Mouse (Mus musculus) liver, embryonic 13.5 days (tissue): ENCODE measurements at regions not wholly inside any gene's neighbourhood (a gene's known extent, or its start where the extent isn't known, plus 50 kb on each side); places are given as distances from the start of the nearest gene placed in this dataset.

Experiments
- ATAC-seq: fragments of 200-750 bp; cut with Nextera tagmentation; 2 replicates; pipeline ENCODE4 v1.8.0; 2017; ENCODE audit warnings: low read depth, mild to moderate bottlenecking, moderate number of reproducible peaks, moderate library complexity
- DNase-seq: peaks from one replicate; pipeline ENCODE4 v3.0.0; 2022
- H3K27ac ChIP-seq: fragments of 300-500 bp; sonication (generic); 2 replicates; pipeline ENCODE4 v1.5.1; 2015; ENCODE audit warnings: moderate library complexity, mild to moderate bottlenecking, inconsistent platforms
- H3K27me3 ChIP-seq: fragments of 300-500 bp; sonication (generic); 2 replicates; pipeline ENCODE4 v1.6.1; 2015; ENCODE audit warnings: mild to moderate bottlenecking, inconsistent platforms
- H3K36me3 ChIP-seq: fragments of 300-500 bp; sonication (generic); 2 replicates; pipeline ENCODE4 v1.6.1; 2015; ENCODE audit warnings: mild to moderate bottlenecking, inconsistent platforms
- H3K4me1 ChIP-seq: fragments of 300-500 bp; sonication (generic); replicated peaks from 2 replicates; pipeline ENCODE4 v1.6.1; 2015; ENCODE audit warnings: inconsistent platforms
- H3K4me2 ChIP-seq: fragments of 300-500 bp; sonication (generic); 2 replicates; pipeline ENCODE4 v1.6.1; 2015; ENCODE audit warnings: inconsistent platforms, mild to moderate bottlenecking, moderate library complexity
- H3K4me3 ChIP-seq: fragments of 300-500 bp; sonication (generic); replicated peaks from 2 replicates; pipeline ENCODE4 v1.5.1; 2015; ENCODE audit warnings: mild to moderate bottlenecking, inconsistent platforms
- H3K9ac ChIP-seq: fragments of 300-500 bp; sonication (generic); 2 replicates; pipeline ENCODE4 v1.6.1; 2015; ENCODE audit warnings: mild to moderate bottlenecking, inconsistent platforms
- H3K9me3 ChIP-seq: fragments of 300-500 bp; sonication (generic); replicated peaks from 2 replicates; pipeline ENCODE4 v1.6.1; 2016; ENCODE audit warnings: inconsistent platforms
- WGBS: fragments of 180-500 bp; shearing (Covaris S2); methylation state at CpG from one replicate; pipeline ENCODE4 v1.1.7; 2015; ENCODE audit not compliant: insufficient replicate concordance; 5-methylcytosine and 5-hydroxymethylcytosine counted together

DNA sequence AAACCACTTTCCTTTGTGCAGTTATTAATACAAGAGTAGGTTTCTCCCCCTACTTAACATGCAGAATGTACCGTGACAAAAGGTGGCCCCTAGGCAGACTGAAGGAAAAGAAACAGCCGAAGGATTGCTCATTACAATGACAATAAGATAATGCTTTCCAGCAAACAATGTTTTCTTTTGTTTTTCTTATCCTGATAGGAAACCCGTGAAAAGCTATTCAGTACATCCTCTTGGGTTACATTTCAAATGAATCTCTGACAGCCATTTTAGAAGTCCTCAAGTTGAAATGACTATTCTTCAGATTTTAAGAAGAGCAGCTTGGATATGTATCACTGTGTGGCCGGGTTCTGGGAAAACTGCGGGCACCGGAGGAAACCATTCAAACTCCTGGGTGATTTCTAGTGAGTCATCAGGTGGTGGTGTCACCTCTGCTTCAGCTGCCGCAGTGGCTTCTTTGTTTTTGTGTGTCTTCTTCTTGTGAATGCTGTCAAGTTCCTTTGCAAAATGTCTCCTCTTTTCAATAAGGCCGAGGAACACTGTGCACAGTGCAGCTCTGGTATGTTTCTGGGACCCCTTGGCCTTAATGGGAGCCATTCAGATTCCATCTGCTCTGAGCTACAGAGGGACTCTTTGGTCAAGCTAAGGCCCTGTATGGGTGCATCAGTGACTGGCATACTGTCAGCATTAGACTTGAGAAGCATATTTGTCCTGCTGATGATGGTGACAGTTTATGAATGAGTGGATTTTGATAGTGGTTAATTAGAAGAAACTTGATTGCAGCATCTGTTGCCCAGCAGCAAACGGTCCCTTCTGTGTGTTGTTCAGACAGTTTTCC lies 393.1 kb downstream of the Rnd3 start:
- Histone ChIP-seq H3K27me3 (no peaks in the 10 kb centered on the region), H3K9me3 (no peaks in the 10 kb centered on the region), H3K4me2 (no peak overlapping the region), H3K4me1 (no peaks in the 10 kb centered on the region; the same call in 1 of the 2 replicates), H3K9ac (no peak overlapping the region), H3K4me3 (no peak overlapping the region), H3K27ac (no peak overlapping the region), H3K36me3 (no peaks in the 10 kb centered on the region)
- 59% methylated on average over 9 of the region's 9 CpGs for WGBS
- no peak for ATAC-seq
- no peak for DNase-seq

DNA sequence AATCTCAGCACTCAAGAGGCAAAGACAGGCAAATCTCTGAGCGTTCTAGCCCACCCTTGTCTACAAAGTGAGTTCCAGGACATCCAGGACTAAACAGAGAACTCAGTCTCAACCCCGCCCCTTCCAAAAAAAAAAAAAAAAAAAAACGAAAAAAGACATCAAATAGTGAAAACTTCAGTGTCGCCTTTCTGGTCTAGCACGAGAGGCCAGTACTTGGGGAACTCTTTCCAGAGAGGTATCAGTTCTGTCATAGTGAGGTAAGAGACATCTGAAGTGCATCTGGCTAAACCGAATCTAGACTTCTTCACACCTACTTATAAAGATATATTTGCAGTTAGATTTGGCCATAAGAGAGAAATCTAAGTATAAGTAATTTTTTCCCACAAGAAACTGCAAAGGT lies 393.8 kb downstream of the Rnd3 start:
- no peak overlapping the region for H3K4me2 ChIP-seq
- no peak for DNase-seq
- no peak overlapping the region for H3K27ac ChIP-seq
- H3K4me1 ChIP-seq = no peaks in the 10 kb centered on the region; the same call in 1 of the 2 replicates
- no peak for ATAC-seq
- no peak overlapping the region for H3K9ac ChIP-seq
- 57% methylated on average over 6 of the region's 6 CpGs for WGBS
- H3K9me3 ChIP-seq = no peaks in the 10 kb centered on the region
- no peaks in the 10 kb centered on the region for H3K36me3 ChIP-seq
- no peaks in the 10 kb centered on the region for H3K27me3 ChIP-seq
- H3K4me3 ChIP-seq = no peak overlapping the region

DNA sequence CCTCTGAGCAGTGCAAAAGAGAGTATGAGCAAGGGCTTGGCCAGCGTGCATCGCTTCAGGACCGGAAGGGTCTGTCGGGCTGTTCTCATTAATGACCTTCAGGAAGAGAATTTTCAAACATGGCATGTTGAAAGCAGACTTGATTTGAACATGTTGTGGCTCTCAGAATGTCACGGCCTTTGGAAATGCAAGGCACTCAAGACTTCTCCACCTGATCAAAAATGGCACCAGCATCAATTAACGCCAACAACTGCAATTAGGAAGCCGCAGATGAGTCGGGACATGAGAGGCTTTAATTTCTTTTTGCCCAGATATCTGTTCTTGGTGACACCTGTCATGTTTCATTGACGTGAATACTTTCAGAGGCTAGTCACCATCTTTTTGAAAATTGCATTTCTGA lies 396.5 kb downstream of the Rnd3 start:
- no peaks in the 10 kb centered on the region for H3K9me3 ChIP-seq
- H3K27ac ChIP-seq = no peak overlapping the region
- no peaks in the 10 kb centered on the region for H3K4me1 ChIP-seq
- no peak overlapping the region for H3K4me2 ChIP-seq
- H3K9ac ChIP-seq = no peak overlapping the region
- no peak overlapping the region for H3K4me3 ChIP-seq
- no peaks in the 10 kb centered on the region for H3K27me3 ChIP-seq
- WGBS = 72% methylated on average over 9 of the region's 9 CpGs
- H3K36me3 ChIP-seq = no peaks in the 10 kb centered on the region
- DNase-seq (no peak), ATAC-seq (no peak)

DNA sequence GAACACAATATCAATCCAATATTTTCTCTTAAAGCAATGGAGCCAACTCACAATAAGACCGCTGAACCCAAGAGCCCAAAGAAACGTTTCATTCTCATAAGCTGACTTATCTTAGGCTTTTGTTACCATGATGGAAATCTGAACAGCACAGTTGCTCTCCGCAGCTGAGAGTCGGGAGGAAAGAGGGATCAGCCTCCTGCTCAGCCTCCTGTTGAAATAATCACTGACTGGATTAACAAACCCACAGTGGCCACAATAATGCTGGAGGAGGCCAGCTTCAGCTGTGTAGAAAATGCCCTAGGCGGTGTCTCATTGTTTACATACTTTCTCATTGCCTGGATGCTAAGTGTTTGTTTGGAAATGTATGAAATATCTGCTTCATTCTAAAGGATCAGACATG lies 398.1 kb downstream of the Rnd3 start:
- ATAC-seq (no peak), DNase-seq (no peak)
- no peaks in the 10 kb centered on the region for H3K4me1 ChIP-seq
- H3K9ac ChIP-seq = no peak overlapping the region
- no peaks in the 10 kb centered on the region for H3K9me3 ChIP-seq
- H3K36me3 ChIP-seq = no peaks in the 10 kb centered on the region
- no peak overlapping the region for H3K4me3 ChIP-seq
- no peak overlapping the region for H3K4me2 ChIP-seq
- no peak overlapping the region for H3K27ac ChIP-seq
- no peaks in the 10 kb centered on the region for H3K27me3 ChIP-seq
- WGBS = 66% methylated on average over 5 of the region's 5 CpGs

DNA sequence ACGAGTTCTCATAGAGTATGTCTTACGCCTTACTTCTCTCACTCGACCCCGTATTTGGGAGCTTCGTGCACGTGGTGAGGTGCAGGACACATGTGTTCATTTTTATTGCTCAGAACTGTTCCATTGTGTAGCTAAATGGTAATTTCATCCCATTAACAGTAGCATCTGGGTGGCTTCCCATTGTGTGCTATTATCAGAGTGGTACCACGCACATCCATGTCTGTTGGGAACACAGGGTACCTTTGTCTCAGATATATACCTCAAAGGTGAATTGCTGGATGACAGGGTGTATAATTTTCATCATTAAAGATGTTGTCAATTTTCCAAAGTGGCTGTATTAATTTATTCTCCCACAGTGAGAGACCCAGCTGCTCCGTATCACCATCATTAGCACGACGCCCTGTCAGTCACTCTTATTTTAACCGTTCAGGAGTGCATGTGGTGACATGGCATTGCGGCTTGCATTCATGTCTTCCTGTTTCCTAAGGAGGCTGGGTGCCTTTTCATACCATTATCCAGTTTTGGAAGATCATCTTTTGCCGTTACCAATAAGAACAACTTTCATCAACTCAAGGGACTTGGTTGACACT lies 404.2 kb downstream of the Rnd3 start:
- Histone ChIP-seq H3K9me3 (no peaks in the 10 kb centered on the region), H3K9ac (no peak overlapping the region), H3K4me2 (no peak overlapping the region), H3K27me3 (no peaks in the 10 kb centered on the region), H3K4me3 (no peak overlapping the region), H3K27ac (no peak overlapping the region), H3K4me1 (no peaks in the 10 kb centered on the region), H3K36me3 (no peaks in the 10 kb centered on the region)
- ATAC-seq (no peak), DNase-seq (no peak)
- WGBS = 80% methylated on average over 13 of the region's 13 CpGs

DNA sequence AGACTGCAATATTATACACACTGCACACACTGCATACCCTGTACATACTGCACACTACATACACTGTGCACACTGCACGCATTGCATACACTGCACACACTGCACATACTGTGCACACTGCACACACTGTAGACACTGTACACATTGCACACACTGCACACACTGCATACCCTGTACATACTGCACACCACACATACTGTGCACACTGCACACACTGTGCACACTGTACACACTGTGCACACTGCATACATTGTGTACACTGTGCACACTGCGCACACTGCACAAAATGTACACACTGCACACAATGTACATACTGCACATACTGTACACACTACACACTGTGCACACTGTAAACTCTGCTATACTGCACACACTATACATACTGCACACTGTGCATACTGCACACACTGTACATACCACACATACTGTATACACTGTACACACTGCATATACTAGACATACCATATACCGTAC lies 405.1 kb downstream of the Rnd3 start:
- peak; percentile 43; the same call in 1 of the 2 replicates for ATAC-seq
- no peak overlapping the region for H3K4me2 ChIP-seq
- H3K27ac ChIP-seq = no peak overlapping the region
- H3K27me3 ChIP-seq = no peaks in the 10 kb centered on the region
- WGBS = 84% methylated on average over 3 of the region's 3 CpGs
- no peaks in the 10 kb centered on the region for H3K9me3 ChIP-seq
- no peak overlapping the region for H3K9ac ChIP-seq
- no peaks in the 10 kb centered on the region for H3K4me1 ChIP-seq
- DNase-seq = no peak
- no peak overlapping the region for H3K4me3 ChIP-seq
- no peaks in the 10 kb centered on the region for H3K36me3 ChIP-seq

DNA sequence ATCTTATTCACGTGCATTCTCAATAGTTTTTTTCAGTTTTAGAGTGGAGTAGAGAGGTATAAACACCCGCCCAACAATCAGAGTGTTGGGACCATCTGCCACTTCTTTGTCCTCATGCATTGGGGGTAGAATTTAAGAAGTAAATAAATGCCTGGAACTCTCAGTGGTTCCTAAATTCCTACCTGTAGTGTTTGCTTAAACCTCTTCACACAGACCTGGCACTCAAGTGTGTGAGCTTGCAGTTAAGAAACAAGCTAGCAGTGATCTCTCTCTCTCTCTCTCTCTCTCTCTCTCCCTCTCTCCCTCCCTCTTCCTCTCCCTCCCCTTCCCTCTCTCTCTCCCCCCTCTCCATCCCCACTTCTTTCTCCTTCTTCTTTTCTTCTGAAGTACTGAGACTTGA lies 406.5 kb downstream of the Rnd3 start:
- Histone ChIP-seq H3K36me3 (no peaks in the 10 kb centered on the region), H3K9ac (no peak overlapping the region), H3K4me1 (no peaks in the 10 kb centered on the region), H3K4me3 (no peak overlapping the region), H3K27ac (no peak overlapping the region), H3K9me3 (no peaks in the 10 kb centered on the region), H3K4me2 (no peak overlapping the region), H3K27me3 (no peaks in the 10 kb centered on the region)
- no peak for ATAC-seq
- no peak for DNase-seq
- 43% methylated on average over 2 of the region's 2 CpGs for WGBS

DNA sequence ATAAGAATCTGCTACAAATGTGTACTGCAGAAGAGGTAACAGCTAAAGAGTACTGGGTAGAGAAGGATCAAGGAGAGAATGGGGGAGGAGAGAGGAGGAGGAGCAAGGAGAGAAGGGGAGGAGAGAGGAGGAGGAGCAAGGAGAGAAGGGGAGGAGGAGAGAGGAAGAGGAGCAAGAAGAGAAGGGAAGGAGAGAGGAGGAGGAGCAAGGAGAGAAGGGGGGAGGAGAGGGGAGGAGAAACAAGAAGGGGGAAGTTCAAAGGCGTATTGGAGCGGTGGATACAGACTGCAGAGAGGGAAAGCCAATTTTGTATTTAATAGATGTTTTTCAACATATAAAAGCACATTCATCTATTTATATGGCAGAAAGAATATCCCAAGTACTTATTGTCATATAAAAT lies 407.6 kb downstream of the Rnd3 start:
- 33% methylated on average over 2 of the region's 2 CpGs for WGBS

DNA sequence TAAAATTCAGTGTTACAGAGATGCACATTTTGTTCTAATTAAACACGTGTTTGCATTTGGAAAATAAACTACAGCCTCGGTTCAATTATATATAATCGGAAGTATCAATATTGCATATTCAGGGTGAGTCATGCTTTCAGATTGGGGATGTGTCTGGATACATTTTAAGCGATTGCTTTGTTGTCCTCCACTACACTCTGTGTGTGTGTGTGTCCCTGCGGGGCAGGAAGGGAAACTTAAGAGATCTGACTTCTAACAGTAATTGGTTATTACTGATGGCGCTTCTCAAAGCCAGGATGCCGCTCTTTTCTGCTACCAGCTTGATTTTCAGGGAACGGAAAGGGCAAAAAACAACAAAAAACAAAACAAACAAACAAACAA lies 409.3 kb downstream of the Rnd3 start:
- no peaks in the 10 kb centered on the region for H3K9me3 ChIP-seq
- no peaks in the 10 kb centered on the region for H3K27me3 ChIP-seq
- no peaks in the 10 kb centered on the region for H3K4me1 ChIP-seq
- no peak overlapping the region for H3K9ac ChIP-seq
- H3K4me3 ChIP-seq = no peak overlapping the region
- ATAC-seq (no peak), DNase-seq (no peak)
- WGBS = 72% methylated on average over 8 of the region's 8 CpGs
- no peak overlapping the region for H3K4me2 ChIP-seq
- H3K36me3 ChIP-seq = no peaks in the 10 kb centered on the region
- no peak overlapping the region for H3K27ac ChIP-seq

More for the DNA sequence above, 407.6 kb downstream of the Rnd3 start:
- H3K9ac ChIP-seq = no peak overlapping the region
- H3K36me3 ChIP-seq = no peaks in the 10 kb centered on the region
- no peak overlapping the region for H3K4me3 ChIP-seq
- no peaks in the 10 kb centered on the region for H3K27me3 ChIP-seq
- no peaks in the 10 kb centered on the region for H3K9me3 ChIP-seq
- H3K4me2 ChIP-seq = no peak overlapping the region
- H3K27ac ChIP-seq = no peak overlapping the region
- no peaks in the 10 kb centered on the region for H3K4me1 ChIP-seq
- DNase-seq (no peak), ATAC-seq (no peak)

DNA sequence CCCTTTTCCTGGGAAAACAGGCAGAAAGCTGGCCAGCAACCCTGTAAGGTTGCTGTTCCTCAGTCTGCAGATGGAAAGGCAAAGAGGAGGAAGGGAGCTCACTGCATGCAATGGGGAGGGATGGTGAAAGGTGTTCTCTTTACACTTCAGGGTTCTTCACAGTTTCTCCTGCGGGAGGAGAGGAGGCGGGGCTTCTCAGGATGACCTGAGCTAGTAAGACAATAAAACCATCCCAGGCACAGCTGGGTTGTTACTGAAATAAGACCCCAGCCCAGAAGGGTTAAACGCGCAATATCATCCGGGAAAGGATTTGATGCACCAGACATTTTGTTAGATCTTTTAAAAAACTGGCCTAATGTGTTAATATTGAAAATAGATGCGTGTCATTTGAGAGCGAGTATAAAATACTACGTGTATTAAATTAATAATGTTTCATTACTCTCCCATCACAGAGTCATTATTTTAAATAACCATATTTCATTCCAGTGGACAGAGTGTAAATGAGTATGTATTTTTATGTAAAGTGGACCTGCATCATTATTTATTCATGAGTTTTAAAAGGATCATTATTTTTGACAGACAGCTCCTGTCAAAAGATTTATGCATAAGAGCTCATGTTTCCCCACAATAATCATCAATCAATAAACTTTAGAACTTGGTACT lies 409.8 kb downstream of the Rnd3 start:
- no peak for DNase-seq
- Histone ChIP-seq H3K4me1 (no peaks in the 10 kb centered on the region), H3K27ac (no peak overlapping the region), H3K9me3 (no peaks in the 10 kb centered on the region), H3K27me3 (no peaks in the 10 kb centered on the region), H3K36me3 (no peaks in the 10 kb centered on the region), H3K9ac (no peak overlapping the region), H3K4me3 (no peak overlapping the region), H3K4me2 (no peak overlapping the region)
- ATAC-seq = no peak
- WGBS = 66% methylated on average over 8 of the region's 8 CpGs

DNA sequence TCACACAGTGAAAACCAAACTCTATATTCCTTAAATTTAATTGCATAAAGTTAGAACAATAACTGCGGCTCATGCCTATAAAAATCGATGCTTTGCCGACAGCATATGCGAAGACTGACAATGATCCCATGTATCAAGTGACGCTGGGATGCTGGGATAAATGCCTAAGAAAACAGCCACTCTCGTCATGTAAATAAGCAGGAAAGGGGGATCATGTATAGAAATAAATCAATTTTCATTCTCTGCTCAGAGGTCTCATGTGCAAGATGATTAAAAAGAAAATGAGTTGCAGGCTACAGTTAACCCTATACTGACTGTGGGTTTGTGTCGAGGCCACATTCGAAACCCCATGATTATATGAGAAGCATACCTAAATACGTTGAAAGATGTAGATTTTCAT lies 411.2 kb downstream of the Rnd3 start:
- Histone ChIP-seq H3K9ac (no peak overlapping the region), H3K36me3 (no peaks in the 10 kb centered on the region), H3K4me3 (no peak overlapping the region), H3K27ac (no peak overlapping the region), H3K4me2 (no peak overlapping the region), H3K27me3 (no peaks in the 10 kb centered on the region), H3K9me3 (no peaks in the 10 kb centered on the region), H3K4me1 (no peaks in the 10 kb centered on the region)
- 76% methylated on average over 9 of the region's 9 CpGs for WGBS
- ATAC-seq (no peak), DNase-seq (no peak)
